Mouse (Mus musculus): ENCODE results near the gene Prr13. TPM values are rescaled to one million over a fixed set of nuclear protein-coding genes. Genes with fewer than 3 reads are reported as not detected.

Gene Prr13
- polyA plus RNA-seq, 1 experiment from 2014 or later, result 57.6 TPM

DNA sequence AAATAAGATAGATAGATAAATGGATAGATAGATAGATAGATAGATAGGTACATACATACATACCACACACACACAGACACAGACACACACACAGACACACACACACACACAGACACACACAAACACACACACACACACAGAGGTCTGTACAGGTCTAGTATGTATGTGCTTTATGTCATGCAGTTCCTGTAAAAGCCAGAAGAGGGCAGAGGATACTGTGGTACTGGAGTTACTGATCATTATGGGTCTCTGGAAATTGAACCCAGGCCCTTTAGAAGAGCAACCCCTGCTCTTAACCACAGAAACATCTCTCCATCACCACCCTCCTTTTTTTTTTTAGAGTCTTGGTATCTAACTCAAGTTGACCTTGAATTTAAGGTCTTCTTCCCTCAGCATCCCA, 4.8 kb downstream of the Prr13 start:
- H3K36me3 ChIP-seq, result peaks cover 13% of the 10 kb centered on the region
- DNase-seq (ENCODE audit: low spot score), result no peak
- no peak overlapping the region for H3K27ac ChIP-seq
- H3K9me3 ChIP-seq (replicated peaks), result no peaks in the 10 kb centered on the region
- H3K4me1 ChIP-seq, result peaks cover 21% of the 10 kb centered on the region
- no peak overlapping the region for H3K4me3 ChIP-seq
- no peaks in the 10 kb centered on the region for H3K27me3 ChIP-seq (ENCODE audit: low read depth, poor library complexity, severe bottlenecking)

DNA sequence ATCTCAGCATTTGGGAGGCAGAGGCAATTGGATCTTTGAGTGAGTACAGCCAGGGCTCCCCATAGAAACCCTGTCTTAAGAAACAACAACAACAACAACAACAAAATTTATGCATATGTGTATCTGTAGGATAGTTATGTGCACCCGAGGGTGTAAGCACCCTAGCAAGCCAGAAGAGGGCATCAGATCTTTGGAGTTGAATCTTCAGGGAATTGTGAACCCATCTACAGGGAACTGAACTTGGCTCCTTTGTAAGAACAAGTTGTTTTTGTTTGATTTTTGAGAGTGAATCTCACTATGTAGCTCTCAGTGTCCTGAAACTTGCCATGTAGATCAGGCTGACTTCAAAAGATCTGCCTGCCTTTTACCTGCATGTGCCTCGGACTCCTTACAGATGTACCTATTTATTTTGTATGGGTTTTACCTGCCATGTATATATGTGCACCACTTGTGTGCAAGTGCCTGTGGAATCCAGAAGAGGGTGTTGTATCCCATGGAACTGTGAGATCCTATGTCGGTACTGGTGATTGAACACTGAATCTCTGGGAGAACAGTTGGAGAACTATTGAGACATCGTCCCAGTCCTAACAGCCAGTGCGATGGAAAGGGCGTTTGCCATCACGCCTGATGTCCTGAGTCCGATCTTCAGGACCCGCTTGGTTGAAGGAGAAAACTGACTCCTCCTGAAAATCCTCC, 10.0 kb downstream of the Prr13 start:
- 95% methylated on average over 9 of the region's 9 CpGs for WGBS
- peaks cover 13% of the 10 kb centered on the region for H3K4me1 ChIP-seq
- H3K27ac ChIP-seq, result no peak overlapping the region
- H3K36me3 ChIP-seq, result peaks cover 18% of the 10 kb centered on the region
- H3K27me3 ChIP-seq (ENCODE audit: low read depth, poor library complexity, severe bottlenecking), result no peaks in the 10 kb centered on the region
- H3K9me3 ChIP-seq (replicated peaks), result no peaks in the 10 kb centered on the region
- DNase-seq (ENCODE audit: low spot score), result no peak
- H3K4me3 ChIP-seq, result no peak overlapping the region

DNA sequence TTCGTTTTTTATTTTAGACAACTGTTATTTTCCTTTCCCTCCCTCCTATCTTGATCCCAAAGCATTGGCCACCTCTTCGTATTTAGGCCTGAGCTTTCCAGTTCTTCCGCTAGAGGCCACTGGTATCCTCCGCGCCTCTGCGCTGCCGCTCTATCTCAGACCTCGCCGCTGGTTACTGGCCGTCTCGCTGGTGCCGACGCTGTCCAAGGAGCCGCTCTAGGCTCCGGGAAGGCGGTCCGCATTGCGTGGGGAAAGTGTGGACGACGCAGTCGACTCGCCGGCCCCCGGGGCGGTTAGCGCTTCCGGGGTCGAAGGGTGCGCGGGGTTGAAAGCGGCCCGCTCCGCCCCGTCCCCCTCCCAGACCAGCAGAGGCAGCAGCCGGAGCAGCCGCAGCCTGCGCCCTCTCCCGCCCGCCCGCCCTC, 11.4 kb downstream of the Prr13 start, which contains the start of gene Pcbp2:
Pcbp2 (plus strand) TSS at position 357 of the 422 bp plus-strand sequence.
- DNase-seq (ENCODE audit: low spot score), result peak; percentile 97
- WGBS, result under 1% methylated on average over 36 of the region's 40 CpGs
- Histone ChIP-seq H3K4me3 (peak within 1 kb of the TSS; percentile 95), H3K9me3 (replicated peaks) (no peaks in the 10 kb centered on the region), H3K27me3 (ENCODE audit: low read depth, poor library complexity, severe bottlenecking) (no peaks in the 10 kb centered on the region), H3K36me3 (peaks cover 31% of the 10 kb centered on the region), H3K4me1 (peaks cover 13% of the 10 kb centered on the region), H3K27ac (peak within 1 kb of the TSS; percentile 99)

DNA sequence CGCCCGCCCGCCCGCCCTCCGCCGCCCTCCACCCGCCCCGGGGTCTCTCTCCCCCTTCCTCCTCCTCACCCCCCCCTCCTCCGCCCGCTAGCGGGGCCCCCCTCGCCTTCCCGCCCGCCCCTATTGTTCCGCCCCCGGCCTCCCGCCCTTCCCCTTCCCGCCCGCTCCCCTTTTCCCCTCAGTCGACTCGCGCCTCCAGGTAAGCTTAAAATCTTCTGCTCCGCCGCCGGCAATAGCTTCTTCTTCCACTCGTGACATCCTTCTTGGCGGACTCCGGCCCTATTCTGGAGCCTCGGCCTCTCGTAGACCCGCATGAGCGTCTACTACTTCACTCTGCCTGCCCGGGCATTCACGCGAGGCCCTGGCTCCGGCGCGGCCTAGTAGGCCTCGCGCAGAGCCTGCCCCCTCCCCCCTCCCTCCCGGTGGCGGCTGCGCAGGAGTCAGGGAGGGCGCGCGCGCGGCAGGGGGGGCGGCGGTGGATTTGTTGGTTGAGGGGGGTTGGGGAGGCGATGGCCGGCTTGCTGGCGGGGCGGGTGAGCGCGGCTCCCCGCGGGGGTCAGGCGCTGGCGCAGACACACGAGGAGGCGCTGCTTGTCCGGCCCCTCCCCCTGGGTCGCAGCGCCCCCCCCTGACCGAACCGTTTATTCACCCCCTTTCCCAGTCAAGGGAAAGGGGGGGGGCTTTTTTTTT, 11.9 kb downstream of the Prr13 start:
- WGBS, result under 1% methylated on average over 45 of the region's 67 CpGs
- no peaks in the 10 kb centered on the region for H3K9me3 ChIP-seq (replicated peaks)
- no peaks in the 10 kb centered on the region for H3K27me3 ChIP-seq (ENCODE audit: low read depth, poor library complexity, severe bottlenecking)
- peak; percentile 88 for DNase-seq (ENCODE audit: low spot score)
- H3K4me1 ChIP-seq, result peaks cover 13% of the 10 kb centered on the region
- peaks cover 37% of the 10 kb centered on the region for H3K36me3 ChIP-seq
- peak overlapping the region; percentile 95 for H3K4me3 ChIP-seq
- H3K27ac ChIP-seq, result peak overlapping the region; percentile 99

DNA sequence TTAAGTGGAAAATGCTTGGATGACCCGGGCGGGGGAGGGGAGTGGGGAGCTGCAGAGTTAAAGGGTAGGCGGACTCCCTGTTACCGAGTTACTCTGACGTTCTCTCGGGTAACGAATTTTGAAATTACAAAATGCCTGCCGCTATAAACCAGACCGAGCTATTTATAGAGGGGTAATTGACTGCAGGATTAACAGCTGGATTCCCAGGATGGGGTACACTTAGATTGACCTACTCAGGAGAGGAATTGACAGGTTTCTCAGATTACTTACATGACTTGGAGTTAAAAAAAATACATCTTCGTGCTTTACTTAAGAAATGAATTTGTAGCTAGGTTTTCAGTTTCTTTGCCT, 12.4 kb downstream of the Prr13 start:
- no peak for DNase-seq (ENCODE audit: low spot score)
- Histone ChIP-seq H3K4me3 (peak overlapping the region; percentile 95), H3K27ac (peak overlapping the region; percentile 99), H3K27me3 (ENCODE audit: low read depth, poor library complexity, severe bottlenecking) (no peaks in the 10 kb centered on the region), H3K36me3 (peaks cover 42% of the 10 kb centered on the region), H3K4me1 (peaks cover 13% of the 10 kb centered on the region), H3K9me3 (replicated peaks) (no peaks in the 10 kb centered on the region)
- WGBS, result under 1% methylated on average over 10 of the region's 10 CpGs

DNA sequence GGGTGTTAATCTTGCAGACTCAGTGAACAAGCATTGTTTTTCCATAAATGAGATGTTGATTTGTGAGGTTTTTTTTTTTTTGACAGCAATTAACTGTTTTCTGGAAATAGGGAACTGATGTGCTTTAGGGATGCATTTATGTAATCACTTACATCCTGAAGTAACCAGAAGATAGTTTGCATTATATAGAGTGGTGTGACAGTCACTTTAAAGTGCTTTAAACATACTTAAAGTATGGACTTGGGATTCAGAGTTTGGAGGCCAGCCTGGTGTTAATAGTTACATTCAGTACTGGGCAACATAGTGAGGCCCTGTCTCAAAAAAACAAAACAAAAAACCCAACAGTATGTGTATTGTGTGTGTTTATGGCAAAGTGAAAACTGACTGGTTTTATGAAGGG, 12.9 kb downstream of the Prr13 start:
- no peaks in the 10 kb centered on the region for H3K9me3 ChIP-seq (replicated peaks)
- H3K4me1 ChIP-seq, result peaks cover 13% of the 10 kb centered on the region
- H3K4me3 ChIP-seq, result peak overlapping the region; percentile 95
- no peaks in the 10 kb centered on the region for H3K27me3 ChIP-seq (ENCODE audit: low read depth, poor library complexity, severe bottlenecking)
- no peak for DNase-seq (ENCODE audit: low spot score)
- H3K36me3 ChIP-seq, result peaks cover 47% of the 10 kb centered on the region
- H3K27ac ChIP-seq, result no peak overlapping the region

DNA sequence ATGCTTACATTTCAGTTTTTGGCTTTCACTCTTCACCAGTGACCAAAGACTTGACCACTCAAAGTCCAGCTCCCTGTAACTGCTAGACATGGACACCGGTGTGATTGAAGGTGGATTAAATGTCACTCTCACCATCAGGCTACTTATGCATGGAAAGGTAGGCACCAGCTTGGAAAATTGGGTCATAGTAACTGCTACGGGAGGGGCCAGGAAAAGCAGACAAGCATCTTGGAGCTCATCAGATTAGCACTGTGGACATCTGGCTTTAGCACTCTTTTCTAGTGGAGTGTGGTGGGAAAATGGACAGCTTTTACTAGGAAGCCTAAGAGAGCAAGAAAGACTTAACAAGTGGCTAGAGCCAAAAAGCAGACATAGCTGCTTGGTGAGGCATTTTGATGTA, 14.4 kb downstream of the Prr13 start:
- Histone ChIP-seq H3K36me3 (peaks cover 62% of the 10 kb centered on the region), H3K4me3 (no peak overlapping the region), H3K27ac (no peak overlapping the region), H3K4me1 (peaks cover 13% of the 10 kb centered on the region), H3K27me3 (ENCODE audit: low read depth, poor library complexity, severe bottlenecking) (no peaks in the 10 kb centered on the region), H3K9me3 (replicated peaks) (no peaks in the 10 kb centered on the region)
- 85% methylated on average over 2 of the region's 2 CpGs for WGBS
- DNase-seq (ENCODE audit: low spot score), result no peak

DNA sequence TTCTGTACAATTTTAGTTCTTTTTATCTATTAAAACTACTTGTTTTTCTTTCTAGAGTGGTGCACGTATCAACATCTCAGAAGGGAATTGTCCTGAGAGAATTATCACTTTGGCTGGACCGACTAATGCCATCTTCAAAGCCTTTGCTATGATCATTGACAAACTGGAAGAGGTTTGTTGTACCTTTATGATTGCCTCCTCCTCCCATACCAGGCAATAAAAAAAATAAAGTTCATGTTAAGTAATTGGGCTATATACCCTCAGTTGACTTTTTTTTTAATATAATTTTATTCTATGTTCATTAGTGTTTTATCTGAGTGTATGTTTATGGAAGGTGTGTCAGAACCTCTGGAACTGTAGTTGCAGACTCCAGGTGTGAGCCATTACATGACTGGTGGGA, 15.7 kb downstream of the Prr13 start:
- Histone ChIP-seq H3K27me3 (ENCODE audit: low read depth, poor library complexity, severe bottlenecking) (no peaks in the 10 kb centered on the region), H3K4me3 (no peak overlapping the region), H3K9me3 (replicated peaks) (no peaks in the 10 kb centered on the region), H3K36me3 (peaks cover 68% of the 10 kb centered on the region), H3K4me1 (peaks cover 13% of the 10 kb centered on the region), H3K27ac (no peak overlapping the region)
- 95% methylated on average over 2 of the region's 2 CpGs for WGBS
- DNase-seq (ENCODE audit: low spot score), result no peak

DNA sequence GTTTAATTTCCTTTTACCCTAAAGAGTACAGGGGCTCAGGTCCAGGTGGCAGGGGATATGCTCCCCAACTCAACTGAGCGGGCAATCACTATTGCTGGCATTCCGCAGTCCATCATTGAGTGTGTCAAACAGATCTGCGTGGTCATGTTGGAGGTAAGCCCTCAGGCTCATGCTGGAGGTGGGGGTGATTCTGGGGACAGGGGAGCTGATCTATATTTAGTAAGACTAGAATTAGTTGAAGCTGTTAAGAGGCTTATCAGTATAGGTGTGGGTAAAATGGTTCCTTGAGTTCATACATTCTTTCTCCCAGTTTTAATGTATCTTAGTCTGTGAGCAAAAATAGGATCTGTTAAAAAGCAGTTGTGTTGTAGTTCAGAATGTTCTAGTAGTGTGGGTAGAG, 24.3 kb downstream of the Prr13 start:
- H3K27me3 ChIP-seq (ENCODE audit: low read depth, poor library complexity, severe bottlenecking), result no peaks in the 10 kb centered on the region
- no peak overlapping the region for H3K27ac ChIP-seq
- DNase-seq (ENCODE audit: low spot score), result no peak
- H3K4me1 ChIP-seq, result no peaks in the 10 kb centered on the region
- H3K36me3 ChIP-seq, result peaks cover 97% of the 10 kb centered on the region
- H3K4me3 ChIP-seq, result no peak overlapping the region
- 95% methylated on average over 3 of the region's 3 CpGs for WGBS
- no peaks in the 10 kb centered on the region for H3K9me3 ChIP-seq (replicated peaks)

DNA sequence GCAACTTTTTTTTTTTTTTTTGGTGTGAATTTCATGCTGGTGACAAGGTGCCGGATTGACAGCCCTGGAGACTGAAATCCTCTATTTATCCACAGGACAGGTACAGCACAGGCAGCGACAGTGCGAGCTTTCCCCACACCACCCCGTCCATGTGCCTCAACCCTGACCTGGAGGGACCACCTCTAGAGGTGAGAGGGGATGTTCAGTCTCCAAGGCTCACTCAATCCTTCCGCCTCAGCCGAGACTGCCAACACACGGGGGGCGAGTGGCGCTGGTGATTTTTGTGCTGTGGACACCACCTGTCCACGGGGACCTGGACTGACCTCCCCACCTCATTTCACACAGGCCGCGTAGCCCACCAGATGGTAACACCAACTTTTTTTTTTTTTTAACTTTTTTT, 27.0 kb downstream of the Prr13 start:
- peaks cover 99% of the 10 kb centered on the region for H3K36me3 ChIP-seq

DNA sequence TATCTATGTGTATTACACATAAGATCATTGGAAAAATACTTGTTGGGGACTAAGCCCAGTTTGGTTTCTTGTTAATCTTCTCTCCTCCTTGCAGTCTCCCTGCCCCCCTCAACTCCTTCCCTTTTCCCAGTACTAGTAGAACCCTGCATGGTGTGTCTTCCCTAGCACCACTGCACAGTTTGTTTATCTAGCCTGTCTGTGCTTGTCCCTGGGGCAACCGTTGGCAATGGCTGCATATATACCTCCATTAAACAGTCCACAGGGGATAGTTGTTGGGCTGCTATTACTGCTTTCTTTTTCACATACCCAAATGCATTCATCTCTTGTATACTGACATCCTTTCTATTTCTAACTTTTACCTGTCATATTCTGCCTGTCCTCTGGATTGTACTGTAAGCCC, 28.8 kb downstream of the Prr13 start:
- no peak for DNase-seq (ENCODE audit: low spot score)
- WGBS, result 80% methylated on average over 1 of the region's 1 CpGs
- Histone ChIP-seq H3K27ac (no peak overlapping the region), H3K9me3 (replicated peaks) (no peaks in the 10 kb centered on the region), H3K4me3 (no peak overlapping the region), H3K4me1 (no peaks in the 10 kb centered on the region), H3K36me3 (peaks cover 100% of the 10 kb centered on the region), H3K27me3 (ENCODE audit: low read depth, poor library complexity, severe bottlenecking) (no peaks in the 10 kb centered on the region)

More for the DNA sequence above, 27.0 kb downstream of the Prr13 start:
- no peak for DNase-seq (ENCODE audit: low spot score)
- no peaks in the 10 kb centered on the region for H3K4me1 ChIP-seq
- WGBS, result 89% methylated on average over 12 of the region's 12 CpGs
- H3K27me3 ChIP-seq (ENCODE audit: low read depth, poor library complexity, severe bottlenecking), result no peaks in the 10 kb centered on the region
- no peak overlapping the region for H3K27ac ChIP-seq
- no peaks in the 10 kb centered on the region for H3K9me3 ChIP-seq (replicated peaks)
- no peak overlapping the region for H3K4me3 ChIP-seq

DNA sequence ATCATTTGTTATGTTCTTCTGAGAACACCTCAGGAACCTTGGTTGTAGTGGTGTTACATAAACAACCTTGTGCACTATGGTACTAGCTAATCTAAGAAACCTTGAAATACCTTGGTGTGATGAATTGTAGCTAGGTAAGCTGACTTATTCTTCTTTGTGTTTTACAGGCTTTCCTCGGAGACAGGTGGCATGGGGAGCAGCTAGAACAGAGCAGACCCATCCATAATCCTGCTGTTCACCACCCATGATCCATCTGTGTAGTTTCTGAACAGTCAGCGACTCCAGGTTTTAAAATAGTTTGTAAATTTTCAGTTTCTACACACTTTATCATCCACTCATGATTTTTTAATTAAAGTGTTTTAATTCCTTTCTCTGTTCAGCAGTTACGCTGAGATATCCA, 39.5 kb downstream of the Prr13 start:
- Histone ChIP-seq H3K36me3 (peaks cover 99% of the 10 kb centered on the region), H3K9me3 (replicated peaks) (no peaks in the 10 kb centered on the region), H3K4me3 (no peak overlapping the region), H3K27ac (no peak overlapping the region), H3K27me3 (ENCODE audit: low read depth, poor library complexity, severe bottlenecking) (no peaks in the 10 kb centered on the region), H3K4me1 (no peaks in the 10 kb centered on the region)
- 91% methylated on average over 3 of the region's 3 CpGs for WGBS
- no peak for DNase-seq (ENCODE audit: low spot score)

DNA sequence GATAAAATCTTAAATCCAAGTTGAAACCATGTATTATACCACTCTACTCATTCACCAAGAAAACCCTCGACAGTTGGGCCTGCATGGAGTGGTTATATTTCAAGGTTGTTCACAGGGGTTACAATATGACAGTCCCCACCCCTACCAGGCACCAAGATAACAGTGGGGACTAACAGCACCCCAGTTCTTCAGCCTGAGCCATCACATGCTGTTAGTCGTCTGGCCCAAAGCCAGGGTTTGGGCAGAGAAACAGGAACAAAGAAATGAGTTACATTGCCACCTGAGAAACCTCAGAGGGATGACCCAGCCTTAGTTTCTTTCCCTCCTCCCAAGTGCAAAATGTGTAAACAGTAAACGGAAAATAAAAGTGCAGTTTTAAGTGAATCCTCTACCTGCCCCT, 40.5 kb downstream of the Prr13 start:
- Histone ChIP-seq H3K36me3 (peaks cover 99% of the 10 kb centered on the region), H3K9me3 (replicated peaks) (no peaks in the 10 kb centered on the region), H3K4me1 (no peaks in the 10 kb centered on the region), H3K27ac (no peak overlapping the region), H3K4me3 (no peak overlapping the region), H3K27me3 (ENCODE audit: low read depth, poor library complexity, severe bottlenecking) (no peaks in the 10 kb centered on the region)
- WGBS, result 80% methylated on average over 3 of the region's 3 CpGs
- DNase-seq (ENCODE audit: low spot score), result no peak

Measured in limb, embryonic 10.5 days (tissue).